Comparison of ENCODE assay signal across 20 mouse cellular contexts in genomic region chr13:110034041-110034440, GRCm38 (mm10).
"Had no signal": no experiment of that assay in that cellular context is flagged by ENCODE, and none has a peak within 500 bp of the region (broad histone marks: within the 10 kb centered on the region; RNA-seq: fewer than 3 reads in every experiment).

No protein-coding gene starts in this region.

- H3K27me3 ChIP-seq: limb, embryonic 13.5 days; liver, embryonic 15.5 days; neural tube, embryonic 12.5 days; neural tube, embryonic 15.5 days; stomach, embryonic 15.5 days had no signal

- H3K9me3 ChIP-seq: limb, embryonic 10.5 days; limb, embryonic 13.5 days; liver, embryonic 12.5 days; liver, embryonic 15.5 days; neural tube, embryonic 12.5 days; neural tube, embryonic 15.5 days; stomach, embryonic 15.5 days had no signal

- H3K27ac ChIP-seq: limb, embryonic 10.5 days; limb, embryonic 13.5 days; liver, embryonic 12.5 days; liver, embryonic 15.5 days; macrophage; neural tube, embryonic 12.5 days; neural tube, embryonic 15.5 days; stomach, embryonic 15.5 days had no signal

- H3K36me3 ChIP-seq: limb, embryonic 10.5 days; limb, embryonic 13.5 days; liver, embryonic 12.5 days; liver, embryonic 15.5 days; neural tube, embryonic 12.5 days; neural tube, embryonic 15.5 days; stomach, embryonic 15.5 days had no signal

- H3K4me1 ChIP-seq: liver, embryonic 12.5 days; liver, embryonic 15.5 days; neural tube, embryonic 12.5 days; stomach, embryonic 15.5 days had no signal

- H3K9ac ChIP-seq: limb, embryonic 13.5 days; liver, embryonic 12.5 days; liver, embryonic 15.5 days; neural tube, embryonic 12.5 days; neural tube, embryonic 15.5 days; stomach, embryonic 15.5 days had no signal

- H3K4me2 ChIP-seq: limb, embryonic 13.5 days; liver, embryonic 12.5 days; liver, embryonic 15.5 days; neural tube, embryonic 12.5 days; neural tube, embryonic 15.5 days; stomach, embryonic 15.5 days had no signal

- H3K4me3 ChIP-seq: limb, embryonic 10.5 days; limb, embryonic 13.5 days; liver, embryonic 12.5 days; liver, embryonic 15.5 days; neural tube, embryonic 12.5 days; neural tube, embryonic 15.5 days; stomach, embryonic 15.5 days had no signal

- DNase-seq: kidney, adult 18-20 months; kidney, adult 9 months; kidney, postnatal 14 days; kidney, postnatal 4 days; liver; lung, adult 2 months; midbrain, embryonic 14.5 days; right cerebral cortex, adult 18-20 months; right cerebral cortex, postnatal 25 days; spleen, adult 18-20 months; thymus, postnatal 25 days had no signal

- ATAC-seq: intestine, embryonic 16.5 days; liver, embryonic 12.5 days had no signal
